In the genomic region with DNA sequence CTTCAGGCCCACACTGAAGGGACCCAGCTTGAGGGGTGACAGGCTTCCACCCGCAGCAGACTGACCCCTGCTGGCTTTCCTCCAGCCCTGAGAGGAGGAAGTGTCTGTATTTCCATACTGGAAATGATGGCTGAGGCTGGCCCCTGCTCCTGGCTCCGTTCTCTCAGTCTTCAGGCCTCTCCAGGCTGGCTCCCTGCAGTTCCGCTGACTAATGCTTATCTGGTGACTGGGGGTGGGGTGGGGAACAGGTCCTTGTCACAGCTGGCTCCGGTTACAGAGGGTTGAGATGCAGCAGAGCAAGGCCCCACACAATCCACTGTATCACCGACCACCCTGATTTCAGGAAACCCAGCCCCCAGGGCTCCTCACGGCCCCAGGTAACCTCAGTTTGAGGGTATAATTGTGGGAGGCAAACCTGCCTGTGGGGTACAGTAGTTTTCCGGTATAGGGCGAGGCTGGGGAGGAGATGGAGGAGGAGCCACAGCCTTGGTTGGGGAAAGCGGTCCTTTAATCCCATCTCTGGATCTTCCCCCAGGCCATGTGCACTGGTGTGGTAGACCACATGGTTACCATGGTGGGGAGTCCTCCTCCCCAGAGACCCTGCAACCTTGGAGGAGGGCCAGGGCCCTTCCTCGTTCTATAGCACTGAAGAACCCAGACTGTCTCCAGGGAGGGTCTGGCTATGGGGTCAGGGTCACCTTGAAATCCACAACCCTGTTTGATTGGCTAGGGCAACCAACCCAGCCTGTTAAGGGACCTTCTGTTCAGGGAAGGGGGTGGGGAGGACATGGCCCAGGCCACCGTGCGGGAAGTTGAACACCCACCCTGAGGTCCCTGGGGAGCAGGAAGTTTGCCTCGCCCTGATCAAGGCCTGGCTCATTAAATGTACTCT, we compare ENCODE assay signal across 8 mouse cellular contexts.
DNase-seq lines count a peak whose midpoint lies in the region; ATAC-seq and TF ChIP-seq lines count a peak whose summit lies in the region.

No protein-coding gene starts in this region.

- POLR2A ChIA-PET in Patski (lab: Charles Lee): no interaction called here

- peaks cover 20% of the 10 kb centered on the region for H3K4me1 ChIP-seq in forebrain, embryonic 11.5 days (replicated peaks; ENCODE audit: control insufficient read depth, insufficient read depth, low read length)
- H3K4me1 ChIP-seq in intestine, embryonic 15.5 days (replicated peaks): peaks cover 66% of the 10 kb centered on the region
- H3K4me1 ChIP-seq in megakaryocyte, embryonic 14.5 days: peaks cover 87% of the 10 kb centered on the region

- no peak for TF ChIP-seq CTCF in gastrocnemius, adult 2 months (IDR thresholded peaks at IDR 0.05)
- TF ChIP-seq CTCF in Patski (IDR thresholded peaks at IDR 0.05): no peak

- no peak overlapping the region for H3K9ac ChIP-seq in forebrain, embryonic 11.5 days (ENCODE audit: low read length)
- H3K9ac ChIP-seq in intestine, embryonic 15.5 days: 0 out of 2 replicates have a peak overlapping the region, but pooled peaks have one; percentile 2

- 42% methylated on average over 13 of the region's 13 CpGs for WGBS in forebrain, embryonic 11.5 days
- 22% methylated on average over 13 of the region's 13 CpGs for WGBS in intestine, embryonic 15.5 days

- in situ Hi-C loops in Patski (cut with MboI; ENCODE audit: low pct_unique_long_range_greater_than_20kb): no loop called here

- no peaks in the 10 kb centered on the region for H3K9me3 ChIP-seq in forebrain, embryonic 11.5 days (ENCODE audit: control insufficient read depth, low read length)
- no peaks in the 10 kb centered on the region for H3K9me3 ChIP-seq in intestine, embryonic 15.5 days
- peaks cover 7% of the 10 kb centered on the region for H3K9me3 ChIP-seq in megakaryocyte, embryonic 14.5 days

- intact Hi-C loops in gastrocnemius, adult 2 months (cut with DNase I): no loop called here

- no peaks in the 10 kb centered on the region for H3K36me3 ChIP-seq in forebrain, embryonic 11.5 days (ENCODE audit: control insufficient read depth, insufficient read depth, low read length)
- H3K36me3 ChIP-seq in intestine, embryonic 15.5 days: no peaks in the 10 kb centered on the region
- peaks cover 46% of the 10 kb centered on the region for H3K36me3 ChIP-seq in megakaryocyte, embryonic 14.5 days (replicated peaks; ENCODE audit: low read length)

- ATAC-seq in Patski: peak; percentile 47
- 0 out of 2 replicates have a peak, but pooled peaks have one; percentile 15 for ATAC-seq in forebrain, embryonic 11.5 days (replicated peaks; ENCODE audit: low FRiP score)
- peak; percentile 74 for ATAC-seq in intestine, embryonic 15.5 days
- ATAC-seq in monocyte, adult 5-6 weeks (replicated peaks; ENCODE audit: insufficient number of reproducible peaks, low FRiP score, low TSS enrichment, poor library complexity, severe bottlenecking): no peak

- CTCF ChIA-PET in Patski (lab: Charles Lee): interaction anchor here (5.8 kb wide), 1 partner anchor 69 kb away, joined by 47 read pairs; no protein-coding TSS in a partner anchor

- peak overlapping the region; percentile 5; the same call in 1 of the 2 replicates for H3K4me3 ChIP-seq in gastrocnemius, adult 2 months
- no peak overlapping the region for H3K4me3 ChIP-seq in forebrain, embryonic 11.5 days (ENCODE audit: low read depth, low read length)
- H3K4me3 ChIP-seq in intestine, embryonic 15.5 days (replicated peaks): no peak overlapping the region
- H3K4me3 ChIP-seq in megakaryocyte, embryonic 14.5 days (replicated peaks): peak overlapping the region; percentile 92

- H3K4me2 ChIP-seq in forebrain, embryonic 11.5 days (ENCODE audit: low read depth, low read length, severe bottlenecking): no peak overlapping the region
- peak overlapping the region; percentile 18; the same call in 1 of the 2 replicates for H3K4me2 ChIP-seq in intestine, embryonic 15.5 days (replicated peaks)

- H3K27me3 ChIP-seq in Patski: no peaks in the 10 kb centered on the region
- no peaks in the 10 kb centered on the region for H3K27me3 ChIP-seq in forebrain, embryonic 11.5 days (ENCODE audit: control insufficient read depth, insufficient read depth, low read length)
- H3K27me3 ChIP-seq in intestine, embryonic 15.5 days (replicated peaks): no peaks in the 10 kb centered on the region
- H3K27me3 ChIP-seq in megakaryocyte, embryonic 14.5 days (replicated peaks): no peaks in the 10 kb centered on the region

- DNase-seq in gastrocnemius, adult 2 months: peak; percentile 39
- DNase-seq in gastrocnemius, adult 8-10 months (ENCODE audit: low spot score in 2 of 2): no peak
- no peak for DNase-seq in Patski (ENCODE audit: low read depth, low spot score)
- DNase-seq in forebrain, embryonic 11.5 days (ENCODE audit: low spot score): no peak
- peak; percentile 76 to 81 for DNase-seq in thymus, postnatal 36 days

- peak overlapping the region; percentile 68 for H3K27ac ChIP-seq in gastrocnemius, adult 2 months
- 0 out of 2 replicates have a peak overlapping the region, but pooled peaks have one; percentile 6 for H3K27ac ChIP-seq in forebrain, embryonic 11.5 days (ENCODE audit: low read depth, low read length)
- H3K27ac ChIP-seq in intestine, embryonic 15.5 days: peak overlapping the region; percentile 72

Comparison
In these comparisons a context has a peak if more than half of its experiments do, and no peak if none do; other contexts are left out.
1. DNase-seq: peak in gastrocnemius, adult 2 months (single experiment) and thymus, postnatal 36 days (2 of 2); none in gastrocnemius, adult 8-10 months (0 of 2), Patski (single experiment) and forebrain, embryonic 11.5 days (single experiment).
2. H3K27ac ChIP-seq: peak in every context shown above with its lines; median percentile 72 in intestine, embryonic 15.5 days; 68 in gastrocnemius, adult 2 months; 6 in forebrain, embryonic 11.5 days.
3. H3K4me3 ChIP-seq: peak in gastrocnemius, adult 2 months (single experiment) and megakaryocyte, embryonic 14.5 days (single experiment); none in forebrain, embryonic 11.5 days (single experiment) and intestine, embryonic 15.5 days (single experiment).